18 mouse cellular contexts compared by ENCODE assay signal in the genomic region with DNA sequence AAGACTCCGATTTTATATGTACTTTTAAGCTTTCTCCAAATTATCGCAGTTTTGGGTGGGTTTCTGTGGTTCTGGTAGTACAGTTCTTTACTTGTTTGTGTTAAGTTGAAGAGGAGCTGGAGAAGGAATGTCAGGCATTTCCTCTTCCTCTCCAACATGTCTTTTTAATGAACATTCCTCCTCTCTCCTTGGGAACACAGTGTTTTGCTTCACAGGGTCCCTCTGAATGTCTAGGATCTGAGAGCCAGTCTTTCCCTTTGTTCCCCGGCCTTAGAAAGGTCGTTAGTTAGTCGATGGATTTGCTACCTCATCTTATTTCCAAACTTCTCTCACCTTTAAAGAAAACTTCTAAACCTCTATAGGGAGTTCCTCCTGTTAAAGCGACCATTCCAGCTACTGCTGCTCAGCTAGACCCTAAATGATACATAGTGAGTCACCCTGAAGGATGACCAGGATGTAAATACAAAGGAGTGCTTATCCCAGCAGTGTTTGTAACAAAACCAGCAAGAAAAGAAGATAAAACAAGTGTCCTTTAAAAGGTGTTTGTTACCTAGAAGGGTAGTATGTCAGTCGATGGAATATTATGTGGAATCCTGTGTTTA. TPM values are rescaled to one million over a fixed set of nuclear protein-coding genes. Genes with fewer than 3 reads are reported as not detected.
A peak's percentile ranks its signal among the peaks of the same experiment; 100 is the strongest.
DNase-seq lines count a peak whose midpoint lies in the region; ATAC-seq and TF ChIP-seq lines count a peak whose summit lies in the region.
"Had no signal": no experiment of that assay in that cellular context is flagged by ENCODE, and none has a peak within 500 bp of the region (broad histone marks: within the 10 kb centered on the region; RNA-seq: fewer than 3 reads in every experiment).

No protein-coding gene starts in this region.

- H3K9me3 ChIP-seq in forebrain, embryonic 10.5 days = no peaks in the 10 kb centered on the region
- H3K9me3 ChIP-seq in forebrain, embryonic 12.5 days = no peaks in the 10 kb centered on the region; the same call in 1 of the 2 replicates
- no peaks in the 10 kb centered on the region; the same call in 1 of the 2 replicates for H3K9me3 ChIP-seq in kidney, embryonic 15.5 days (replicated peaks)
- no peaks in the 10 kb centered on the region for H3K9me3 ChIP-seq in intestine, embryonic 14.5 days (ENCODE audit: control insufficient read depth, low read length)
- H3K9me3 ChIP-seq: G1E had no signal

- no peak for ATAC-seq in forebrain, embryonic 12.5 days (ENCODE audit: low FRiP score)
- ATAC-seq in kidney, embryonic 15.5 days (replicated peaks; ENCODE audit: low FRiP score) = no peak
- ATAC-seq in intestine, embryonic 14.5 days (replicated peaks; ENCODE audit: low FRiP score, low TSS enrichment, low read depth) = no peak
- ATAC-seq in erythroblast, adult 5-6 weeks (replicated peaks; ENCODE audit: low FRiP score, poor library complexity, severe bottlenecking) = no peak
- ATAC-seq: midbrain, embryonic 16.5 days had no signal

- H3ac ChIP-seq in C2C12 (ENCODE audit: control insufficient read depth, insufficient read length, low read depth) = no peak overlapping the region

- no peak for DNase-seq in forebrain, embryonic 10.5 days (ENCODE audit: extremely low spot score, low spot score)
- no peak for DNase-seq in kidney, postnatal 4 days
- no peak for DNase-seq in intestine, embryonic 14.5 days (ENCODE audit: low spot score)
- no peak for DNase-seq in adrenal gland, postnatal 25 days
- DNase-seq: adrenal gland, adult 8-10 months; cerebellum, adult 11 months; forebrain, postnatal 0 days; kidney, postnatal 10 days; right cerebral cortex, postnatal 25 days; thymus, adult 18-20 months had no signal

- H3K4me3 ChIP-seq in forebrain, embryonic 10.5 days = no peak overlapping the region
- H3K4me3 ChIP-seq in forebrain, embryonic 12.5 days (replicated peaks) = no peak overlapping the region
- no peak overlapping the region for H3K4me3 ChIP-seq in kidney, embryonic 15.5 days (replicated peaks)
- no peak overlapping the region for H3K4me3 ChIP-seq in C2C12 (ENCODE audit: insufficient read depth, poor library complexity, severe bottlenecking)
- no peak overlapping the region for H3K4me3 ChIP-seq in intestine, embryonic 14.5 days (ENCODE audit: low read depth, low read length)
- H3K4me3 ChIP-seq: heart, adult 2 months had no signal

- TF ChIP-seq CTCF in C2C12 (IDR thresholded peaks at IDR 0.05; ENCODE audit: control insufficient read depth, insufficient read depth, insufficient read length) = no peak

- peak overlapping the region; percentile 62 for H3K27ac ChIP-seq in forebrain, embryonic 10.5 days
- no peak overlapping the region for H3K27ac ChIP-seq in forebrain, embryonic 12.5 days
- peak overlapping the region; percentile 93 for H3K27ac ChIP-seq in kidney, embryonic 15.5 days
- H3K27ac ChIP-seq in intestine, embryonic 14.5 days (ENCODE audit: low read depth) = peak overlapping the region; percentile 86
- H3K27ac ChIP-seq: liver, embryonic 14.5 days had no signal

- no peaks in the 10 kb centered on the region for H3K27me3 ChIP-seq in forebrain, embryonic 10.5 days (ENCODE audit: poor library complexity, severe bottlenecking)
- no peaks in the 10 kb centered on the region for H3K27me3 ChIP-seq in forebrain, embryonic 12.5 days
- H3K27me3 ChIP-seq in kidney, embryonic 15.5 days = no peaks in the 10 kb centered on the region
- H3K27me3 ChIP-seq in C2C12 (ENCODE audit: control insufficient read depth, insufficient read depth, insufficient read length) = no peaks in the 10 kb centered on the region
- no peaks in the 10 kb centered on the region for H3K27me3 ChIP-seq in intestine, embryonic 14.5 days (replicated peaks; ENCODE audit: control insufficient read depth, insufficient read depth, low read length)

- H3K4me2 ChIP-seq in forebrain, embryonic 12.5 days = no peak overlapping the region
- no peak overlapping the region for H3K4me2 ChIP-seq in kidney, embryonic 15.5 days
- H3K4me2 ChIP-seq in intestine, embryonic 14.5 days (ENCODE audit: low read length) = 0 out of 2 replicates have a peak overlapping the region, but pooled peaks have one; percentile 0

- WGBS in forebrain, embryonic 10.5 days = 45% methylated on average over 7 of the region's 7 CpGs
- 47% methylated on average over 7 of the region's 7 CpGs for WGBS in forebrain, embryonic 12.5 days
- 37% methylated on average over 7 of the region's 7 CpGs for WGBS in kidney, embryonic 15.5 days
- WGBS in intestine, embryonic 14.5 days = 24% methylated on average over 7 of the region's 7 CpGs

- peaks cover 25% of the 10 kb centered on the region for H3K36me3 ChIP-seq in forebrain, embryonic 10.5 days (replicated peaks)
- peaks cover 2% of the 10 kb centered on the region for H3K36me3 ChIP-seq in forebrain, embryonic 12.5 days (replicated peaks)
- no peaks in the 10 kb centered on the region for H3K36me3 ChIP-seq in kidney, embryonic 15.5 days
- H3K36me3 ChIP-seq in C2C12 (ENCODE audit: control insufficient read depth, insufficient read depth) = peaks cover 7% of the 10 kb centered on the region
- H3K36me3 ChIP-seq in intestine, embryonic 14.5 days (ENCODE audit: control insufficient read depth, insufficient read depth, low read length) = no peaks in the 10 kb centered on the region
- H3K36me3 ChIP-seq: G1E had no signal

- H3K4me1 ChIP-seq in forebrain, embryonic 10.5 days = peaks cover 32% of the 10 kb centered on the region
- peaks cover 7% of the 10 kb centered on the region; the same call in 1 of the 2 replicates for H3K4me1 ChIP-seq in forebrain, embryonic 12.5 days
- H3K4me1 ChIP-seq in kidney, embryonic 15.5 days = peaks cover 37% of the 10 kb centered on the region
- H3K4me1 ChIP-seq in intestine, embryonic 14.5 days (replicated peaks; ENCODE audit: control insufficient read depth, insufficient read depth, low read length) = peaks cover 36% of the 10 kb centered on the region; the same call in 1 of the 2 replicates

- H3K79me2 ChIP-seq in C2C12 (ENCODE audit: control insufficient read depth, insufficient read depth) = no peaks in the 10 kb centered on the region

- H3K9ac ChIP-seq in forebrain, embryonic 12.5 days = no peak overlapping the region
- no peak overlapping the region for H3K9ac ChIP-seq in kidney, embryonic 15.5 days
- H3K9ac ChIP-seq in intestine, embryonic 14.5 days (ENCODE audit: low read length) = no peak overlapping the region
- H3K9ac ChIP-seq: forebrain, postnatal 0 days; liver, embryonic 14.5 days had no signal

- H3K79me3 ChIP-seq in C2C12 (ENCODE audit: low read depth) = no peaks in the 10 kb centered on the region

TF ChIP-seq in C2C12, 6 proteins besides CTCF, POLR2A, EP300 and RAD21:
- peak; percentile 57 for TF ChIP-seq FOSL1 (IDR thresholded peaks at IDR 0.05; ENCODE audit: insufficient read depth, low read length, poor library complexity, severe bottlenecking)
- no peak for TF ChIP-seq MYOD1 (IDR thresholded peaks at IDR 0.05; ENCODE audit: control insufficient read depth, insufficient read length, low read depth)
- no peak for TF ChIP-seq CEBPB (IDR thresholded peaks at IDR 0.05; ENCODE audit: low read depth)
- no peak for TF ChIP-seq USF1 (IDR thresholded peaks at IDR 0.05; ENCODE audit: low read depth)
TF ChIP-seq in C2C12: peak in this region for 1.

RNA-seq across cellular contexts. Expression of a gene that starts 46.9 kb away (rescaled TPM):
- polyA plus RNA-seq in forebrain, embryonic 10.5 days (2016; fragmentation: Nextera tagmentation; extraction: Ambion mirVana) = 0.14 TPM in 1 of 2 replicates, not detected in the other
- not detected in 2 replicates for polyA plus RNA-seq in forebrain, embryonic 12.5 days (2016; fragmentation: Nextera tagmentation; extraction: Ambion mirVana)
- polyA plus RNA-seq in kidney, embryonic 15.5 days (2015; fragmentation: Nextera tagmentation; extraction: Ambion mirVana) = not detected in 2 replicates
- polyA plus RNA-seq in C2C12 (2012; fragmentation: generic; extraction: Trizol) = not detected
- not detected in 2 replicates for polyA plus RNA-seq in intestine, embryonic 14.5 days (2014; fragmentation: Nextera tagmentation; extraction: Ambion mirVana)
- total RNA-seq in erythroblast, adult 5-6 weeks (2015; ENCODE audit: low replicate concordance) = not detected in 2 replicates
- not detected in 2 replicates for total RNA-seq in erythroblast, adult 5-6 weeks (2017; ENCODE audit: low replicate concordance)
- not detected in 2 replicates for total RNA-seq in adrenal gland, postnatal 25 days (2021)
- total RNA-seq: adrenal gland, adult 8-10 months; forebrain, postnatal 0 days; G1E; heart, adult 2 months had no signal
- polyA plus RNA-seq: forebrain, postnatal 0 days; G1E; heart, adult 2 months; liver, embryonic 14.5 days; midbrain, embryonic 16.5 days had no signal
